Mouse (Mus musculus): ENCODE measurements around the gene Jsrp1. TPM values are rescaled to one million over a fixed set of nuclear protein-coding genes. Genes with fewer than 3 reads are reported as not detected.
"Not testable (repeated sequence)": the region's sequence is repeated elsewhere in the genome, so short reads cannot be mapped to it uniquely, and the experiment has no call there.

Gene Jsrp1
- polyA plus RNA-seq, 1 experiment from 2014 or later = 0.40 TPM

DNA sequence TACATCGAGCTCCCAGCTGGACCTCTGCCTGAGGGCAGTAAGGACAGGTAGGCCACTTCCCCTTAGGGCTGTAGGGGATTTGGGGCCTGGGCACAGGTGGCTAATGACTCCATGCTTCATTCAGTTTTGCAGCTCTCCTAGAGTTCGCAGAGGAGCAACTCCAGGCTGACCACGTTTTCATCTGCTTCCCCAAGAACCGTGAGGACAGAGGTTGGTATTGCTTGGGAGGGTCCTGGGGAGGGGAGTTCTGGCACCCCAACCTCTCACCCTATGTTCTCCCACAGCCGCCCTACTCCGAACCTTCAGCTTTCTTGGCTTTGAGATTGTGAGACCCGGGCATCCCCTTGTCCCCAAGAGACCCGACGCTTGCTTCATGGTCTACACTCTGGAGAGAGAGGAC lies 15.3 kb upstream of the Jsrp1 start:
- H3K4me1 ChIP-seq = peaks cover 69% of the 10 kb centered on the region
- H3K4me3 ChIP-seq = peak overlapping the region; percentile 88; the same call in 1 of the 2 replicates
- WGBS = 88% methylated on average over 9 of the region's 9 CpGs
- H3K27me3 ChIP-seq (ENCODE audit: poor library complexity, severe bottlenecking) = peaks cover 13% of the 10 kb centered on the region
- not testable (repeated sequence) for H3K9me3 ChIP-seq; DNase-seq (ENCODE audit: extremely low spot score, low spot score); H3K27ac ChIP-seq
- peaks cover 35% of the 10 kb centered on the region for H3K36me3 ChIP-seq (replicated peaks)

- WGBS = 92% methylated on average over 10 of the region's 10 CpGs
- H3K27me3 ChIP-seq (ENCODE audit: poor library complexity, severe bottlenecking) = peaks cover 7% of the 10 kb centered on the region
- peaks cover 33% of the 10 kb centered on the region for H3K36me3 ChIP-seq (replicated peaks)
- no peak for DNase-seq (ENCODE audit: extremely low spot score, low spot score)
- peaks cover 63% of the 10 kb centered on the region for H3K4me1 ChIP-seq
- no peak overlapping the region for H3K27ac ChIP-seq
- peak overlapping the region; percentile 88 for H3K4me3 ChIP-seq
- no peaks in the 10 kb centered on the region for H3K9me3 ChIP-seq
Observed at GRCm38 (mm10) chr10:80827870-80828420, 14.6 kb upstream of the Jsrp1 start.

DNA sequence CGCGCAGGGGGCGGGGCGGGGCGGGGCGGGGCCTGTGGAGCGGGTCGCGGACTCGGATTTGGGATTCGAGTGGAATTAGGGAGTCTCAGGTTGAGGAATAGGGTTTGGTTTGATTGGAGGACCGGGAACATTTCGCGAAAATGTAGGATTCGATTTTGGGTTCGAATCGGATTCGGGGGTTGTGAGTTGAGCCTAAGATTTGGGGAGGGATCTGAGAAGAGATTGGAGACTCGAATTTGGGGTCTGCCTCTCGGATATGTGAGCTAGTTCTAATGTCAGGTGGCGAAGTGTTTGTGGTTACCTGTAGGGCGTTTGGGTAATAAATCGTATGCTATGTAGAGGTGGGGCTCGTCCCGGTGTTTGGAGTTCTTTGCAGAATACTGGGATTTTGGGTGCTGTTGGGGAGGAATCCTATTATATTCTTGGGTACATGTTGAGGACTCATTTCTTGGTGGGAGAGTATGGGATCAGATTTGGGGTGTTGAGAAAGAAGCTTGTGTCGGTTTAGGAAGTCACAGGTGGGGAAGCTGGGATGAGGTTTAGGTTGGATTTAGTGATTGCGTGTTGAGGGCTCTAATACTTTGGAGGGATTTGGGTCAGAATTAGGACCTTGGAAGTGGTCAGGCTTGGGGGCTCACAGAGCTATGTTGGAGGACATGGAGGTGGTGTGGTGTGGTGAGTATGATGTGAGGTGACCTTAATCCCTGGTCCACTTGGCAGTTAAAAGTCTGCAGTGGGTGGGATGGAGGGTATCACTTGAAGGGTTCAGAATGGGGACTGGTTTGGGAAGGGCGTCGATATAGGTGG lies 14.0 kb upstream of the Jsrp1 start:
- no peak for DNase-seq (ENCODE audit: extremely low spot score, low spot score)
- Histone ChIP-seq H3K27me3 (ENCODE audit: poor library complexity, severe bottlenecking) (0 out of 2 replicates have a peak, but pooled peaks cover under 1% of the 10 kb centered on the region), H3K36me3 (replicated peaks) (peaks cover 33% of the 10 kb centered on the region), H3K4me1 (peaks cover 56% of the 10 kb centered on the region), H3K9me3 (no peaks in the 10 kb centered on the region), H3K4me3 (peak overlapping the region; percentile 88), H3K27ac (peak overlapping the region; percentile 95)
- WGBS = 11% methylated on average over 27 of the region's 29 CpGs

- Histone ChIP-seq H3K9me3 (no peaks in the 10 kb centered on the region), H3K4me1 (peaks cover 47% of the 10 kb centered on the region), H3K4me3 (peak within 1 kb of the TSS; percentile 88), H3K27me3 (ENCODE audit: poor library complexity, severe bottlenecking) (no peaks in the 10 kb centered on the region), H3K36me3 (replicated peaks) (peaks cover 33% of the 10 kb centered on the region), H3K27ac (peak within 1 kb of the TSS; percentile 95)
- WGBS = under 1% methylated on average over 82 of the region's 82 CpGs
- peak; percentile 99 for DNase-seq (ENCODE audit: extremely low spot score, low spot score)
Observed at GRCm38 (mm10) chr10:80826151-80827062, 13.1 kb upstream of the Jsrp1 start, which contains the start of gene Oaz1. TSS of gene Oaz1 (plus strand) at chr10:80826656.

DNA sequence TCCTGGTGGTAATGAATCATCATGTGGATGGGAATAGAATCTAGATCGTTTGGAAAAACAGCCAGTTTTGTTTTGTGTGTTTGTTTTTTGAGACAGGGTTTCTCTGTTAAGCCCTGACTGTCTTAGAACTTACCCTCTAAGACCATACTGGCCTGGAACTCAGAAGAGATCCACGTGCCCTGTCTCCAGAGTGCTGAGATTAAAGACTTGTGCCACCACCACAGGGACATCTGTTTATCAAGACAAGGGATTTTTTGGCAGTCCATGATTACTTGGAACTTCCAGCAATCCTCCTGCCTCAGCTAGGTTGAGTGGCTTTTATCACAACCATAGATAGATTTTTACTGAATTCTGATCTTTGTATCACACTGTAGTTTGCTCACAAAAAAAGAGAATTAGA lies 11.5 kb upstream of the Jsrp1 start:
- H3K27me3 ChIP-seq (ENCODE audit: poor library complexity, severe bottlenecking) = no peaks in the 10 kb centered on the region
- H3K4me3 ChIP-seq = no peak overlapping the region
- H3K4me1 ChIP-seq = peaks cover 32% of the 10 kb centered on the region
- no peak overlapping the region for H3K27ac ChIP-seq
- DNase-seq (ENCODE audit: extremely low spot score, low spot score) = no peak
- 85% methylated on average over 2 of the region's 2 CpGs for WGBS
- no peaks in the 10 kb centered on the region for H3K9me3 ChIP-seq
- H3K36me3 ChIP-seq (replicated peaks) = peaks cover 19% of the 10 kb centered on the region

- no peak for DNase-seq (ENCODE audit: extremely low spot score, low spot score)
- Histone ChIP-seq H3K27ac (no peak overlapping the region), H3K4me1 (peaks cover 24% of the 10 kb centered on the region), H3K27me3 (ENCODE audit: poor library complexity, severe bottlenecking) (no peaks in the 10 kb centered on the region), H3K4me3 (no peak overlapping the region), H3K36me3 (replicated peaks) (peaks cover 11% of the 10 kb centered on the region), H3K9me3 (no peaks in the 10 kb centered on the region)
- 77% methylated on average over 8 of the region's 8 CpGs for WGBS
Observed at GRCm38 (mm10) chr10:80823847-80824643, 10.7 kb upstream of the Jsrp1 start.

GRCm38 (mm10) chr10:80823316-80823715 lies 10.0 kb upstream of the Jsrp1 start:
- Histone ChIP-seq H3K9me3 (no peaks in the 10 kb centered on the region), H3K36me3 (replicated peaks) (peaks cover 6% of the 10 kb centered on the region), H3K27ac (no peak overlapping the region), H3K27me3 (ENCODE audit: poor library complexity, severe bottlenecking) (no peaks in the 10 kb centered on the region), H3K4me3 (no peak overlapping the region), H3K4me1 (peaks cover 19% of the 10 kb centered on the region)
- WGBS = 79% methylated on average over 1 of the region's 1 CpGs
- no peak for DNase-seq (ENCODE audit: extremely low spot score, low spot score)

DNA sequence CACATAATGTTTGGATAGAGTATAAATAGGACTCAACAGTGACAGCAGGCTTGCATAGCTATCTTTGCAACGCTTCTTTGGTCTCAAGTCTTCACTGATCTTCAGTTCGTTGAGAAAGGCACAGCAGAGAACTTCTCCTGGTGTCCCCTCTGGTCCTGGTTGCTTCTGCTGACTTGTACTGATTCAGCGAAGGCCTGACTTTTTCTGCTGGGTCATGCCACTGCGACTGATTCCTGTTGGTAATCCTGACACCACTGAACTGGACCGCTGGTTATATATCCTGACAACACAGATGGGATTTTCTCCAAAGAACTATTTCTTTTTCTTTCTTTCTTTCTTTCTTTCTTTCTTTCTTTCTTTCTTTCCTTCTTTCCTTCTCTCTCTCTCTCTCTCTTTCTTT lies 9.2 kb upstream of the Jsrp1 start:
- Histone ChIP-seq H3K9me3 (no peaks in the 10 kb centered on the region), H3K27ac (no peak overlapping the region), H3K4me1 (peaks cover 12% of the 10 kb centered on the region), H3K4me3 (no peak overlapping the region), H3K36me3 (replicated peaks) (no peaks in the 10 kb centered on the region), H3K27me3 (ENCODE audit: poor library complexity, severe bottlenecking) (no peaks in the 10 kb centered on the region)
- WGBS = 95% methylated on average over 5 of the region's 5 CpGs
- no peak for DNase-seq (ENCODE audit: extremely low spot score, low spot score)

DNA sequence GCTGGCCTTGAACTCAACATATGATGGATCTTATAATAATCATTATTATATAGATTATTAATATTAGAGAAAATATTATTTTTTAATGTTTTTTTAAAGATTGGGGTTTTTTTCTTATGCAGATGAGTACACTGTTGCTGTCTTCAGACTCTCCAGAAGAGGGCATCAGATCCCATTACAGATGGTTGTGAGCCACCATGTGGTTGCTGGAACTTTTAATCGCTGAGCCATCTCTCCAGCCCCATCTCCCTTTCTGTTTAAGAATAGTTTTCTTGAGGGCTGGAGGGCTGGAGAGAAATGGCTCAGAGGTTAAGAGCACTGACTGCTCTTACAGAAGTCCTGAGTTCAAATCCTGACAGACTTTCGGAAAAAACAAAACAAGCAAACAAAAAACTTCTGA lies 8.7 kb upstream of the Jsrp1 start:
- H3K4me3 ChIP-seq = no peak overlapping the region
- WGBS = 44% methylated on average over 2 of the region's 2 CpGs

DNA sequence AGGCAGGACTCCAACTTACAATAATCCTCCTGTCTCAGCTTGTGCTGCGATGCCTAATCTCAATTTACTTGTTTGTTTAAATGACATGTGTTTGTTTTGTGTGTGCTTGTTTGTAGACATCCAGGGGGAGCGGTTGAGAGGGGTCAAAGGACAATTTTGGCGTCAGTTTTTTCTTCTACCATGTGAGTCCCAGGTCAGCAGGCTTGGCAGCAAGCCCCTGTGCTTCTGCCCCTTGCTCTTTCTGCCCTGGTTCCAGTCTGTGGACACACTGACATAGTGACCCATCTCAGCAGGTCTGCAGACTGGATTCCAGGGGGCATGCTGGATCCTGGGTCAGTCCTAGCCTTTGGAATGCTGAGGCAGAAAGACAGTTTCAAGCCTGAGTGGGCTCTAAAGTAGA lies 6.1 kb upstream of the Jsrp1 start:
- 64% methylated on average over 3 of the region's 3 CpGs for WGBS
- H3K9me3 ChIP-seq = no peaks in the 10 kb centered on the region
- no peak for DNase-seq (ENCODE audit: extremely low spot score, low spot score)
- no peaks in the 10 kb centered on the region for H3K36me3 ChIP-seq (replicated peaks)
- no peaks in the 10 kb centered on the region for H3K4me1 ChIP-seq
- no peak overlapping the region for H3K4me3 ChIP-seq
- H3K27me3 ChIP-seq (ENCODE audit: poor library complexity, severe bottlenecking) = no peaks in the 10 kb centered on the region
- no peak overlapping the region for H3K27ac ChIP-seq

More for the DNA sequence above, 8.7 kb upstream of the Jsrp1 start:
- Histone ChIP-seq H3K9me3 (no peaks in the 10 kb centered on the region), H3K36me3 (replicated peaks) (no peaks in the 10 kb centered on the region), H3K27me3 (ENCODE audit: poor library complexity, severe bottlenecking) (no peaks in the 10 kb centered on the region), H3K27ac (no peak overlapping the region), H3K4me1 (peaks cover 8% of the 10 kb centered on the region; the same call in 1 of the 2 replicates)
- no peak for DNase-seq (ENCODE audit: extremely low spot score, low spot score)

GRCm38 (mm10) chr10:80818599-80819281 lies 5.4 kb upstream of the Jsrp1 start:
- WGBS = 57% methylated on average over 6 of the region's 6 CpGs
- H3K4me3 ChIP-seq = no peak overlapping the region
- no peaks in the 10 kb centered on the region for H3K4me1 ChIP-seq
- no peaks in the 10 kb centered on the region for H3K36me3 ChIP-seq (replicated peaks)
- no peak overlapping the region for H3K27ac ChIP-seq
- DNase-seq (ENCODE audit: extremely low spot score, low spot score) = no peak
- no peaks in the 10 kb centered on the region for H3K9me3 ChIP-seq
- H3K27me3 ChIP-seq (ENCODE audit: poor library complexity, severe bottlenecking) = no peaks in the 10 kb centered on the region

Measured in forebrain, embryonic 10.5 days (tissue).